Mouse (Mus musculus) WW6 (cell line): ENCODE data around the gene Diaph3.

ENCODE experiments used
- DNase-seq: peaks from one replicate; pipeline ENCODE4 v3.0.0-alpha.2; 2013; ENCODE audit warnings: low read depth, low spot score

Gene Diaph3

GRCm38 (mm10) chr14:87140963-87141486, at the start of gene Diaph3:
TSS of gene Diaph3 (minus strand) at chr14:87141235.
- peak; percentile 93 for DNase-seq

GRCm38 (mm10) chr14:87190685-87191084, 49.6 kb upstream of the Diaph3 start:
- DNase-seq: no peak

- no peak for DNase-seq
Observed at GRCm38 (mm10) chr14:87171577-87171976, 30.5 kb upstream of the Diaph3 start.

GRCm38 (mm10) chr14:87169151-87169550, 28.1 kb upstream of the Diaph3 start:
- DNase-seq: no peak

- no peak for DNase-seq
Observed at GRCm38 (mm10) chr14:87155621-87156238, 14.7 kb upstream of the Diaph3 start.

- DNase-seq: no peak
Observed at GRCm38 (mm10) chr14:87149684-87150083, 8.6 kb upstream of the Diaph3 start.

GRCm38 (mm10) chr14:87146704-87147103, 5.7 kb upstream of the Diaph3 start:
- no peak for DNase-seq

- no peak for DNase-seq
Observed at GRCm38 (mm10) chr14:87145351-87145750, 4.3 kb upstream of the Diaph3 start.

GRCm38 (mm10) chr14:87141777-87142176, 742 bp upstream of the Diaph3 start:
- DNase-seq: no peak

GRCm38 (mm10) chr14:87140327-87140962, 590 bp downstream of the Diaph3 start:
- no peak for DNase-seq

- DNase-seq: no peak
Observed at GRCm38 (mm10) chr14:87126076-87126639, 14.9 kb downstream of the Diaph3 start.

GRCm38 (mm10) chr14:87125492-87125891, 15.5 kb downstream of the Diaph3 start:
- no peak for DNase-seq

- no peak for DNase-seq
Observed at GRCm38 (mm10) chr14:87123091-87123490, 17.9 kb downstream of the Diaph3 start.

- DNase-seq: no peak
Observed at GRCm38 (mm10) chr14:87121868-87122267, 19.2 kb downstream of the Diaph3 start.

- no peak for DNase-seq
Observed at GRCm38 (mm10) chr14:87110634-87111033, 30.4 kb downstream of the Diaph3 start.

GRCm38 (mm10) chr14:87099380-87100088, 41.5 kb downstream of the Diaph3 start:
- DNase-seq: no peak

GRCm38 (mm10) chr14:87098093-87098492, 42.9 kb downstream of the Diaph3 start:
- DNase-seq: no peak

GRCm38 (mm10) chr14:87091522-87091921, 49.5 kb downstream of the Diaph3 start:
- DNase-seq: no peak

GRCm38 (mm10) chr14:87091108-87091507, 49.9 kb downstream of the Diaph3 start:
- no peak for DNase-seq

GRCm38 (mm10) chr14:87088928-87089327, 52.1 kb downstream of the Diaph3 start:
- no peak for DNase-seq

GRCm38 (mm10) chr14:87088456-87088855, 52.6 kb downstream of the Diaph3 start:
- no peak for DNase-seq

- no peak for DNase-seq
Observed at GRCm38 (mm10) chr14:87087996-87088395, 53.0 kb downstream of the Diaph3 start.
